Mouse (Mus musculus): Measurements from ENCODE around the gene Aox1.

DNA sequence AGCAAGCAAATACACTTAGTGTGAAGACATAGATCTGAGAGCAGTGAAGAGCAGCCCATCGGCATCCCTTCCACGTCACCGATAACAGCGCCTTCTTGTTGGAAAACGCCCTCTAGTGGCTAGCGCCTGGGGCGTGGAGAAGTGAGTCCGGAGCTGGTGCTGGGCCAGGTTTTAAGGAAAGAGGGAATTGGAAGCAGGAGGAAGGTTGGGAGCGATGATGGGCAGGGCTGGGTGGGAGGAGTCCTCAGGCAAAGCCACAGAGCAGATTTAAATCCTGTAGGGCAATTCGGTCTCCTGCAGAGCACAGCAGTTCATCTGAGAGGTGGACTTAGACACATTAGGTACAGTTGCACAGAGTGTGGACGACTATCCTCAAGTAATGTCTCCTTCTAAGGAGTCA, 83.1 kb downstream of the Aox1 start, which contains the start of gene Aox3:
- TF ChIP-seq CTCF (IDR thresholded peaks at IDR 0.05; ENCODE audit: extremely low read depth, insufficient read length, insufficient replicate concordance, low read depth, low read length): peak; percentile 50; the same call in 1 of the 2 replicates
- TF ChIP-seq POLR2A (IDR thresholded peaks at IDR 0.05; ENCODE audit: low read depth, low read length): no peak

All from small intestine, adult 2 months (tissue).